Mouse (Mus musculus) ES-Bruce4 (cell line): ENCODE data around the gene Nfasc. TPM values are rescaled to one million over a fixed set of nuclear protein-coding genes. Genes with fewer than 3 reads are reported as not detected.
A peak's percentile ranks its signal among the peaks of the same experiment; 100 is the strongest.

Source experiments
- H3K27ac ChIP-seq: 2 replicates; pipeline ENCODE4 v1.5.1; 2012; ENCODE audit warnings: low read length, inconsistent platforms; ENCODE audit not compliant: insufficient read depth
- H3K27me3 ChIP-seq: 2 replicates; pipeline ENCODE4 v1.6.1; 2012; ENCODE audit warnings: mild to moderate bottlenecking, low read length, inconsistent platforms; ENCODE audit not compliant: control insufficient read depth, poor library complexity, insufficient read depth, severe bottlenecking
- H3K36me3 ChIP-seq: 2 replicates; pipeline ENCODE4 v1.6.1; 2012; ENCODE audit warnings: inconsistent platforms, mild to moderate bottlenecking, low read length, moderate library complexity; ENCODE audit not compliant: control insufficient read depth, poor library complexity, insufficient read depth, severe bottlenecking
- H3K4me1 ChIP-seq: one replicate; pipeline ENCODE4 v1.8.1; 2011; ENCODE audit warnings: low read length; ENCODE audit not compliant: control insufficient read depth, insufficient read depth
- H3K4me3 ChIP-seq: 2 replicates; pipeline ENCODE4 v1.5.1; 2011; ENCODE audit warnings: low read depth, mild to moderate bottlenecking, low read length
- H3K9ac ChIP-seq: 2 replicates; pipeline ENCODE4 v1.6.1; 2012; ENCODE audit warnings: low read depth, mild to moderate bottlenecking, inconsistent platforms; ENCODE audit not compliant: poor library complexity, severe bottlenecking
- H3K9me3 ChIP-seq: replicated peaks from 2 replicates; pipeline ENCODE4 v1.6.1; 2012; ENCODE audit warnings: mild to moderate bottlenecking, low read length, inconsistent platforms; ENCODE audit not compliant: control insufficient read depth, poor library complexity, insufficient read depth, severe bottlenecking
- CTCF ChIP-seq: IDR thresholded peaks from one replicate; pipeline ENCODE4 v1.8.1; 2011; ENCODE audit warnings: low read depth, low read length
- EP300 ChIP-seq: IDR thresholded peaks from 2 replicates; pipeline ENCODE4 v1.6.1; 2011; ENCODE audit warnings: low read depth, low read length; ENCODE audit not compliant: insufficient read depth
- POLR2A ChIP-seq: IDR thresholded peaks from one replicate; pipeline ENCODE4 v1.8.1; 2011; ENCODE audit warnings: low read length; ENCODE audit not compliant: insufficient read depth
- polyA plus RNA-seq: library from polyadenylated mRNA; stranded (reverse); fragments of >200 nt; gene quantifications from 2 replicates; pipeline ENCODE4 v1.2.4, GENCODE M21; 2011; ENCODE audit warnings: low read depth; ENCODE audit not compliant: missing spikeins, insufficient read depth, insufficient read length

Nfasc gene
- polyA plus RNA-seq, 1 experiment: 11.0 TPM

- H3K9ac ChIP-seq: no peak overlapping the region
- TF ChIP-seq POLR2A (no peak), EP300 (no peak), CTCF (no peak)
- H3K4me3 ChIP-seq: no peak overlapping the region
- no peaks in the 10 kb centered on the region for H3K27me3 ChIP-seq
- no peaks in the 10 kb centered on the region for H3K36me3 ChIP-seq
- no peaks in the 10 kb centered on the region for H3K4me1 ChIP-seq
- no peak overlapping the region for H3K27ac ChIP-seq
- no peaks in the 10 kb centered on the region for H3K9me3 ChIP-seq
These were observed 145.9 kb downstream of the Nfasc start for GRCm38 (mm10) chr1:132595741-132596140.

GRCm38 (mm10) chr1:132594587-132594986, 147.0 kb downstream of the Nfasc start:
- Histone ChIP-seq H3K4me3 (no peak overlapping the region), H3K36me3 (no peaks in the 10 kb centered on the region), H3K27ac (no peak overlapping the region), H3K4me1 (no peaks in the 10 kb centered on the region), H3K9ac (no peak overlapping the region), H3K27me3 (no peaks in the 10 kb centered on the region), H3K9me3 (no peaks in the 10 kb centered on the region)
- TF ChIP-seq EP300 (no peak), CTCF (peak; percentile 97)

- H3K4me1 ChIP-seq: no peaks in the 10 kb centered on the region
- H3K9ac ChIP-seq: no peak overlapping the region
- no peak overlapping the region for H3K4me3 ChIP-seq
- TF ChIP-seq CTCF (no peak), POLR2A (no peak), EP300 (no peak)
- H3K27ac ChIP-seq: no peak overlapping the region
- H3K9me3 ChIP-seq: no peaks in the 10 kb centered on the region
- H3K27me3 ChIP-seq: no peaks in the 10 kb centered on the region
- no peaks in the 10 kb centered on the region for H3K36me3 ChIP-seq
These were observed 149.5 kb downstream of the Nfasc start for GRCm38 (mm10) chr1:132592145-132592544.

GRCm38 (mm10) chr1:132591399-132591930, 150.1 kb downstream of the Nfasc start:
- H3K4me3 ChIP-seq: no peak overlapping the region
- H3K36me3 ChIP-seq: no peaks in the 10 kb centered on the region
- no peaks in the 10 kb centered on the region for H3K9me3 ChIP-seq
- TF ChIP-seq CTCF (no peak), POLR2A (no peak), EP300 (no peak)
- H3K4me1 ChIP-seq: no peaks in the 10 kb centered on the region
- no peak overlapping the region for H3K9ac ChIP-seq
- no peaks in the 10 kb centered on the region for H3K27me3 ChIP-seq
- no peak overlapping the region for H3K27ac ChIP-seq

GRCm38 (mm10) chr1:132586679-132587201, 154.9 kb downstream of the Nfasc start:
- Histone ChIP-seq H3K9ac (no peak overlapping the region), H3K9me3 (no peaks in the 10 kb centered on the region), H3K4me1 (no peaks in the 10 kb centered on the region), H3K27me3 (no peaks in the 10 kb centered on the region), H3K27ac (no peak overlapping the region), H3K4me3 (no peak overlapping the region), H3K36me3 (no peaks in the 10 kb centered on the region)
- no peak for TF ChIP-seq POLR2A
- TF ChIP-seq CTCF: no peak
- TF ChIP-seq EP300: peak; percentile 85

GRCm38 (mm10) chr1:132585376-132585775, 156.2 kb downstream of the Nfasc start:
- Histone ChIP-seq H3K27me3 (no peaks in the 10 kb centered on the region), H3K9me3 (no peaks in the 10 kb centered on the region), H3K4me3 (no peak overlapping the region), H3K9ac (no peak overlapping the region), H3K4me1 (no peaks in the 10 kb centered on the region), H3K27ac (no peak overlapping the region), H3K36me3 (no peaks in the 10 kb centered on the region)
- TF ChIP-seq POLR2A (no peak), CTCF (no peak), EP300 (no peak)
